Mouse (Mus musculus): ENCODE results near the gene Kl.

Kl gene

DNA sequence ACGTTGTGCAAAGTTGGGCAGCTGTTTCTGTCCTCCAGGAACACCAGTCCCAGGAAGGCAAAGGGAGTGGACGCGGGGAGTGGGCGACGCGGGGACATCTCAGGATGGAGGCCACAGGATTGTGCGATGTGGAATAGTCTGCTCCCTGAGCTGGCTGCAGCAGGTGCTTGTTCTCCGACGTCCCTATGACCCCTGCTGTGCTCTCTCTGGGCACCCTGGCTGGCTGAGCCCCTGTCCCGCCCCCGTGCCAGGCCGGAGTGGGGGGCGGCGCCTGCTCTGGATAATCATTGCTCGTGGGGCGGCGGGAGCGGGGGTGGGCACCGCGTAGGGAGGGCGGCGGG is at the start of gene Kl:
TSS of gene Kl (plus strand) at position 280 of the 341 bp plus-strand sequence.
- no peak for DNase-seq (ENCODE audit: low spot score)

GRCm38 (mm10) chr5:150906053-150907040 is 46.1 kb upstream of the Kl start:
- DNase-seq (ENCODE audit: low spot score): no peak

DNA sequence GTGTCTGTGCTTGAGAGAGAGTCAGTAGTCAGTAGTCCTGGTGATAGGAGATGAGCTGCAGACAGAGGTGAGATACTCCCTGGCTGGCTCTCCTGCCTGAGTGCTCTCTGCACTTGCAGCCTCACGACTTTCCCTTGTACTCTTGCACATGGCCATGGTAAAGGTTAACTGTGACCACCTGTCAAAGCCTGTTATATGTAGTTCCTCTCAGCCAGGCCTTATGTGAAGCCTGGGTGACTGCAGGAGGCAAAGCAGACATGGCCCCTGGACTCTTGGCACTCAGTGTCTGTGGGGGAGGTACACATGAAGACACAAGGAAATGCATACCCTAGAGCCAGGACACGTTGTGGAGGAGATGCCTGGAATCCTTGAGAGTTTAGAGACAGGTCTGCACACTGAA is 40.3 kb upstream of the Kl start:
- DNase-seq (ENCODE audit: low spot score): no peak

DNA sequence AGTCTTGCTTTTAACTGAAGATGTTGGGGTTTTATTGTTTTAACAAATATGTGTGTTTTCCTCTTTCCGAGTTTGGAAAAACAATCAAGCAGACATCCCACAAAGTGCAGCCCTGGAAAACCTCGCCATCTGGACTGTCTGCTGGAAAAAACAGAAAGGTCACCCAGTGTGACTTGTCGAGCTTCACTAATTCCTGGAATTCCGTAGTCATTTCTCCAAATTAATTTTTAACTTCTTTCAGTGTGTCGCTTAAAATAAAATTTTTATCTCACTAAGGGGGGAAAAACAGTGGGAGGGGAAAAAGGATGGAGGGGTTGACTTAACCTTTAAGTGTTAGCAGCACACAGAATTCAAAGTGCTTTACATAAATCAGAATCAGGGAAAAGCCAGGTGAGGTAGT is 39.8 kb upstream of the Kl start:
- DNase-seq (ENCODE audit: low spot score): no peak

GRCm38 (mm10) chr5:150915080-150916055 is 37.0 kb upstream of the Kl start:
- no peak for DNase-seq (ENCODE audit: low spot score)

DNA sequence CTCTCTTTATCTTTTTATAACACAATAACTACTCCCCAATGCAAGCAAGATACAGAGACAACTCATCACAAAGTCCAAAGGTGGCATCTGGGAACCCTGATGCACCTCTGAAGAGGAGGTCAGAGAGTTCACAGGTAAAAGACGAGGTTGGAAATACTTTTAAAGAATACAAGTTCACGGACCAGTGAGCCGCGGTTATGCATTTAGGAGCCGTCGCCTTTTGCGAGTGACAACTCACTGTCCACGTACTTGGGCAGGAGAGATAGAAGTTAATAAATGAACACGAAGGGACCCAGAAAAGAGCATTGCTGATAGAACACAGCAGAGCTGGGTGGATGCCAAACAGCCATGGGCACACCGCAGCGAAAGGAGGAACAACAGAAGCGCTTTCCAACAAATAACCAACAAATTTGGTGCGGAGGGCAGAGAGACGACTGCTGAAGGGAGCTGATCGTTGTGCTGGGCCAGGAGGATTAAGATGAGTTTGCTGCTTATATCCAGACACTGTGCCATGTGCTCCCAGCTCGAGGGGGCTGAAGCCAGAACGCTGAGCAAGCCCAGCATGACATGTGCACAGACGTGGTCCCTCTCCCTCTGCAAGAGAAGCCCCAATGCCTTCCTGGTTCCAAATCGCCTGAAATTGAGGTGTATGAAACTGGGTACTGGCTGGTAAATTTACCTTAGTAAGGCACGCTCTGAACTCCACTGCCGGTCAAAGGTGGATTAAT is 35.1 kb upstream of the Kl start:
- no peak for DNase-seq (ENCODE audit: low spot score)

DNA sequence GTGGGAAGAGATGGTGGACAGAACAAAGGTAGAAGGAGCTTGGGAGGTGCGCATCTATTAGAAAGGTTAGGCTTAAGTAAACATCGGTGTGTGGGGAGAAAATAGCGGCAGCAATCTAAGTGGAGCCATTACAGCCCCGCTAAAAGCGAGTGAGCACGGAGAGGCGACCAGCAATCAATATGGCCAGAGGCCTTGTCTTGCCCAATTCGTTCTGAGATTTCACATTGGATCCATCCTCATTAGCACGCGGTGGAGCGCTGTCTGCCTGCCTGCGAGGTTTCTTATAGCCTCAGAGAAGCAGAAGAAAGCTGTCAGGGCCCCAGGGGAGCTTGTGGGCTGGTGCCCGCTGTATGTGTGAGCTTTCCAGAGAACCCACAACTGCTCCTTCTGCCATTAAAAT is 33.8 kb upstream of the Kl start:
- no peak for DNase-seq (ENCODE audit: low spot score)

DNA sequence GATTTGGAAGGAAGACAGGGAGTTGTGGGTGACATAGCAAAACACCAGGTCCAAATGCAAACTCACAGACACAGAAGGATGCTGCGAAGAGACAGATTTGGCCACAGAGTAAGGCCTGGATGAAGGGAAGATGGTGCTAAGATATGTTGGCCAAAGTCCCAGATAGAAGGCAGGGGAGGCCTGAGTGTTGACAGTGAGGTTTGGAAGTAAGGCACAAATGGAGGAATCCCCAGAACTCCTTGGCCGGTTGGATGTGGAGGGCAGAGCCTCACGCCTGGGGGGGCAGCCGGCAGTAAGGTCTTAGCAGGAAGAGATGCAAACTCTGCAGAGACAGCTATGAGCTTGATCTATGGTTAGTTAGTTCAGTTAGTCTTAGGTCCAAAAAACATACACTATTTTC is 33.1 kb upstream of the Kl start:
- no peak for DNase-seq (ENCODE audit: low spot score)

DNA sequence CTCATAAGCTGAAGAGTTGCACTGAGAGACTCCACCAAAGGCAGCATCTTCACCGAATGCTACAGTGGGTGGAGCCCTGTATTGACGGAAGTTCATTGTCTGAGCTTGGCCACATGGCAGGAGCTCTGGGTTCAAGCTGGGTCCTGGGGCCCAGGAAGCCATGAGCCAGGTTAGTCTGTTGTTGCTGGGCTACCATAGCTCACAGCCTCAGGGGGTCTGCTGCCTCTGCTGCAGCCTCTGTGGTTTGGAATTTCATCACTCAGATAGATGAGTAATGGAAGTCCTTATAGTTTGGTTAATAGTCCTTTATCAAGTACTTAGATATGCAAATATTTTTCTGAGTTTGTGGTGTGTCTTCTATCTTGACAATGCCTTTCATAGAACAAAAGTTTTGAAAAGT is 32.4 kb upstream of the Kl start:
- DNase-seq (ENCODE audit: low spot score): no peak

GRCm38 (mm10) chr5:150929406-150929805 is 23.0 kb upstream of the Kl start:
- DNase-seq (ENCODE audit: low spot score): no peak

- no peak for DNase-seq (ENCODE audit: low spot score)
Observed at GRCm38 (mm10) chr5:150932596-150932995, 19.8 kb upstream of the Kl start.

- no peak for DNase-seq (ENCODE audit: low spot score)
Observed at GRCm38 (mm10) chr5:150936213-150936612, 16.2 kb upstream of the Kl start.

DNA sequence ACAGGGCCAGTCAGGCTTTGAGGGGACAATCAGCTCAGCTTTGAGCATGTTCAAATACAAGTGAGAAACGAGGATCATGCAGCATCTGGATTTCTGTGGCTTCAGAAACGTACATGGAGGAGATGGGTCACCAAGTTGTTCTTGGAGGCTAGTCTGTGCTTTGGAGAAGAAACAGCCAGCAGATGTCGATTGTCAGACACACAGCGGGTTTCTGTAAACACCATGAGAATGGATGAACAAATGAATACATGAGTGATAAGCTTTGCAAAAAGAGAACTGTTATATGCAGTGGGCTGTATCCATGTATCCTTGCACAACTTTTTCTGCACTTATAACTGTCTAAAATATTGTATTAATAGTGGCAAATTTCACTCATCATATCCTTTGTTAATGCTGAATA is 15.6 kb upstream of the Kl start:
- DNase-seq (ENCODE audit: low spot score): no peak

- DNase-seq (ENCODE audit: low spot score): no peak
Observed at GRCm38 (mm10) chr5:150937501-150937900, 14.9 kb upstream of the Kl start.

DNA sequence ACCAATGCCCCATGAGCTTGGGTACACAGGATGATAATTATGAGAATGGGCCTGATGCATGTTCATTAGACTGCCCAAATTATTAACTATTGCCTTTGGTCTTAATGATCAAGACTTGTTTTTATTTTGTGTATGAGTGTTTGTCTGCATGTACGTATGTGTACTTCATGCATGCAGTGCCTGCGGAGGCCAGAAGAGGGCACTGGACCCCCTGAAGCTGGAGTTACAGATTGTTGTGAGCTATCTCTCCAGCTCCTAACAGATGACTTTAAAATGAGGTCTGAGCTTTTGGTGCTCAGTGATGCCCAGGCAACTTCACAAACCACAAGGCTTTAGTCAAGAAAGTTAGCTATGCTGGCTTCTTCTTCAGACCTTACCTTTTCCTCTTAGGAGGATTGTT is 6.8 kb upstream of the Kl start:
- DNase-seq (ENCODE audit: low spot score): no peak

DNA sequence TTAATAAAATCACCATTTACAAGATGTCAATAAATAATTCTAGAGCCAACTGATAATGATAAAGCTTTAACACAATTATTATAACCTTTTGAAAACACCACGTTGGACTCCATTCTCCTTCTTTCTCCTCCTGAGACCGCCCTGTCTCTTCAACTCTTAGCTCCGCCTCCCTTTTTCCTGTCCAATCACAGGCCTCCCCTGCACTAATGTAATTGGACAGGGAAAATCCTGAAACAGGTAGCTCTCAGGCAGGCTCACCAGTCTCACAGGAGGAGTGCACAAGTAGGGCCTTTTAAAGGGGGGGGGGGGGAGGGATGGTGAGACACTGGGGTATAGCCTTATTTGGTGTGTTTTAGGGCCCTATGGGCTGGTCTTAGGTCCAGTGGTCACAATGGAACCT is 3.3 kb upstream of the Kl start:
- DNase-seq (ENCODE audit: low spot score): no peak

DNA sequence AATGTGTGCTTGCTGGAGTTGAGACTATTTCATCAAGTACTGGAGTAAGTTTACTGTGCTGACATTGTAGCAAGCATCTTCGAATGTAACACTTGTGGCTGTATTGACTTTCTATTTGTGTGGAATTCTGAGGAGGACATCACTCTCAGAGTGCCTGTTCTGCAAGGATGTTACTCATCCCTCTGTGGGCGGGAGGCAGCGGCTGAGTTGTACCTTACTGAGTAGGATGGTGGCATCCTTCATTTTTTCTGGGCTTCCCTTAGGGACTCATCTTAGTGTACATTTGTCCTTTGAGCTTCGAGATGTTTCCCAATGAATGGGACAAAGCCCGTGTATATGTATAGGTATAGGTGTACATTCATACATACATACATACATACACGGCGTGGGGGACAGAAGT is 1.1 kb upstream of the Kl start:
- no peak for DNase-seq (ENCODE audit: low spot score)

GRCm38 (mm10) chr5:150952669-150953521 is 488 bp downstream of the Kl start:
- peak; percentile 7 for DNase-seq (ENCODE audit: low spot score)

DNA sequence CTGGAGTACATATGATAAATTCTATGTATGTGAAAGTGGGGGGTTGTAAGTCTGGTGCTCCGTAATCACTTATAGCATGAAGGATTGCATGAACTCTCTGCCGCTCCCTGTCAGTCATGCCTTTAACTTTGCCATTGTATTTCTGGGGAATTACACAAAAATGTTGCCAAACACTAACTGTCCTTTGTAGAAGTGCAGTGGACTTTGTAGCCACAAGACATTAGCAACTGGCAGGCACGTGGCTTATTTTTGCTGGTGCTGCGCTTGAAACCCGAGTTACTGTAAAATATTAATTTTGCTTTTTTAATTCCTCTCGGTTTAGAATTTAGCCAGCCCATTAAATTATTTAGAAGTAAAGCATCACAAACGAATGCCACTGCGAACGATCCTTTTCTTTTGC is 2.4 kb downstream of the Kl start:
- DNase-seq (ENCODE audit: low spot score): no peak

DNA sequence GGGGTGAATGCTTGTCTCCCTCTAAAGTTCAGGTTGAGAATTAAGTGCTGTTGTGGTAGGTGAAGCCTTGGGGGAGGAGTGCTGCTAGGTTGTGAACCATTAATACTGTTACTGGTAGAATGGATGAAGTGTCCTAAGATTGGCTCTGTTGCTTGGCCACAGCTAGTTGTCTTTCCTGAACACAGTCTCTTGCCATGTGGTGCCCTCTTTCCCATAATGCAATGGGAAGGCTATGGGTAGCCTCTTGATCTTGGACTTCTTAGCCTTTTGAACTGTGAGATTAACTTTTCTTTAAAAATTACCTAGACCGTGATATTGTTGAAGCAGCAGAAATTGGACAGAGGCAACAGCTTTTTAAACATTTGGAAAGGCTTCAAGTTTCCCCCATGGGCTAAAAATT is 7.5 kb downstream of the Kl start:
- DNase-seq (ENCODE audit: low spot score): no peak

DNA sequence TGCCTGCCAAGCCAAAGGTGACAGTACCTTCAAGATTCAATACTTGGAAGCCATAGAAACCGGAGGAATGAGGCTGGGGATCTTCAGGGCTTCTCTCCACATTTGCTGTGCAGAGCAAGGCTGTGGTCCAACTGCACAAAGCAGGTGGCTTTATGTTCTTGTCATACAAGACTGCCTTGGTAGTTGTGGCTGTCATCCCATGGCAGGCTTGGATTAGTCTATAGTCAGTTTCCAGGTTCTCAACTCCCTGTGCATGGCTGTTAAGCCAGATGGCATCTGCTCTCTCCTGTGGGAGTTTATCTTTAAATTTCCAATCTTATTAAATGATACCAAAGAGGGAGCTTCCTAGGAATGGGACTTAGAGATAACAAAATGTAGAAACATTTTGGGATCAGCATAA is 9.2 kb downstream of the Kl start:
- DNase-seq (ENCODE audit: low spot score): no peak
